Mouse (Mus musculus) olfactory bulb, adult 2 months (tissue): ENCODE results near the gene Prkar1a.

ENCODE experiments used
- CTCF ChIP-seq: fragments of 200-500 bp; IDR thresholded peaks from 2 replicates; pipeline ENCODE4 v1.5.1; 2012; ENCODE audit warnings: low read depth, mild to moderate bottlenecking, low read length, moderate library complexity; ENCODE audit not compliant: insufficient read depth
- POLR2A ChIP-seq: fragments of 200-500 bp; IDR thresholded peaks from 2 replicates; pipeline ENCODE4 v1.6.1; 2012; ENCODE audit warnings: mild to moderate bottlenecking, low read depth, low read length, moderate library complexity; ENCODE audit not compliant: insufficient read depth

DNA sequence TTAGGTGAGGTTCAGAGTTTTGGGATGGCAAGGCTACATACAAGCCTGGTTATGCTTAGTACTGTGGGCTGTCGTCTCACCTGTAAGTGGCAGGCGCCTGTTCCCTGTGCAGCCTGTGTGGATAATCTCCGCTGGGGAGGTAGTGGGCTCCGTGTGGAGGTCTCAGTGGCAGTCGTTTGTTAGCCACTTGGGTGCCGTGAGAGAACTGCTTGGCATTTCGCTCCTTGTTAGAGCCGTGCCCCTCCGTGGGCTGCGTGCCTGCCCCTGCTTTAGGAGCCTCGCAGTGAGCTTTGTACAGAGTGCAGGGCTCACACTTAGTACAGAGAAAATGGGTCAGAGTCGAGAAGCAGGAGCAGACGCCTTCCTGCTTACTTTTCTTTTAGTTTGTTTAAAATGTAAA lies 15.1 kb downstream of the Prkar1a start:
- no peak for TF ChIP-seq POLR2A
- TF ChIP-seq CTCF, result no peak
